Mouse (Mus musculus) lung, postnatal 0 days (tissue): ENCODE data around the gene Ptp4a2.

Source experiments
- CTCF ChIP-seq: IDR thresholded peaks from 2 replicates; pipeline ENCODE4 v1.5.1; 2016; ENCODE audit warnings: antibody characterized with exemption, mild to moderate bottlenecking
- EP300 ChIP-seq: IDR thresholded peaks from 2 replicates; pipeline ENCODE4 v1.6.1; 2016; ENCODE audit warnings: antibody characterized with exemption, mild to moderate bottlenecking, control low read depth

DNA sequence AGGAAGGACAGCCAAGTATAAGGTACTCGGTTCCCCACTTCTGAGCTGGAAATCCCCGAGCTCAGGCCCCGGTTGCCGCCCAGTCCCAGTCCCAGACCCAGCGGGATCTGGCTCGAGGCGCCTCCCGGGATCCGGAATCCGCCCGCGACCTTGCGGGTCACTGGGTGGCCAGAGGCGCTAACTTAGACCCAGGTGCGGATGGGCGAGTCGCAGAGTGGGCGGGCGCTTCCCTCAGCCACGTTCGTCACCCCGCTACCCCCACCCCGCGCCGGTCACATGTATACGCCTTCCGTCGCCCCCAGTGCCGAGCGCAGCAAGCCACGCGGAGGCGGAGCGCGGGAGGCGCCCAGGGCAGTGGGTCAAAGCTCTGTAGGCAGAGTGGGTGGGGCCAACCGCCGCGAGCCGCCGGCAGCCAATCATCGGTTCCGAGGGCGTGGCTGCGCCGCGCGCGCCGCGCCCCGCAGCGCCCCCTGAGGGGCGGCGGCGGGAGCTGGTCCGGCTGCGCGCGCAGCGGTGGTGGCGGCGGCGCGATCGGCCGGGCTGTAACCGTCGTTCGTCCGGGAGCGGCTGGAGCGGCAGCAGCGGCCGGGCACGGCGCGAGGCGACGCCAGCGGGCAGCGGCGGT, 8.8 kb downstream of the Ptp4a2 start:
- TF ChIP-seq CTCF = peak; percentile 27
- TF ChIP-seq EP300 = 0 out of 2 replicates have a peak, but pooled peaks have one; percentile 28
